Mouse (Mus musculus) brain, embryonic 14.5 days (tissue): ENCODE data around the gene Gm42791. TPM values are rescaled to one million over a fixed set of nuclear protein-coding genes. Genes with fewer than 3 reads are reported as not detected.

Source experiments
- DNase-seq: peaks from one replicate; pipeline ENCODE4 v3.0.0-alpha.2; 2011; ENCODE audit warnings: low read depth
- CTCF ChIP-seq: fragments of 200-500 bp; IDR thresholded peaks from 2 replicates; pipeline ENCODE4 v1.5.1; 2012; ENCODE audit warnings: inconsistent platforms, mild to moderate bottlenecking, moderate library complexity, borderline replicate concordance; ENCODE audit not compliant: insufficient read depth, insufficient read length; ENCODE audit errors: extremely low read depth
- POLR2A ChIP-seq: fragments of 200-500 bp; IDR thresholded peaks from 2 replicates; pipeline ENCODE4 v1.6.1; 2012; ENCODE audit warnings: mild to moderate bottlenecking, inconsistent platforms, borderline replicate concordance; ENCODE audit not compliant: poor library complexity, insufficient read depth, insufficient read length, severe bottlenecking; ENCODE audit errors: extremely low read depth
- polyA plus RNA-seq: library from polyadenylated mRNA; depleted of rRNA; stranded (reverse); fragments of >200 nt; gene quantifications from 2 replicates; pipeline ENCODE4 v1.2.3, GENCODE M21; 2012

Gm42791 gene
- polyA plus RNA-seq, 1 experiment = not detected

DNA sequence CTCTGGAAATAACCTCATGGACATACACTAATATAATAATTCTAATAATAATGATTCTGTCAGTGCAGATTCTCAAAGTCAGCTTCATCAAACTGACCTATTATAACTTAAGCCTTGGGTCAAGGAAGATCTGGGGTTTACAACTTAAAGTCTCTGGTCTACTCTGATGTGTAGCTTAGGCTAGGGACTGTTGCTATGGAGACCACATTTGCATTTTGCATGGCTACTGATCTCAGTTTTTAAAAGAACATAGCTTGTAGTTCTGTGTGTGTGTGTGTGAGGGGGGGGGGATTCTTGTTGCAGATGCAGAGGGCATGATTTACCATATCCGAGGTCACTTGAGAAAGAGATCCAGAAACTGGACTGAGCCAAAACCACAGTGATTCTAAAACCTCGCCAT lies 49.2 kb downstream of the Gm42791 start:
- TF ChIP-seq CTCF (no peak), POLR2A (no peak)
- DNase-seq = no peak

DNA sequence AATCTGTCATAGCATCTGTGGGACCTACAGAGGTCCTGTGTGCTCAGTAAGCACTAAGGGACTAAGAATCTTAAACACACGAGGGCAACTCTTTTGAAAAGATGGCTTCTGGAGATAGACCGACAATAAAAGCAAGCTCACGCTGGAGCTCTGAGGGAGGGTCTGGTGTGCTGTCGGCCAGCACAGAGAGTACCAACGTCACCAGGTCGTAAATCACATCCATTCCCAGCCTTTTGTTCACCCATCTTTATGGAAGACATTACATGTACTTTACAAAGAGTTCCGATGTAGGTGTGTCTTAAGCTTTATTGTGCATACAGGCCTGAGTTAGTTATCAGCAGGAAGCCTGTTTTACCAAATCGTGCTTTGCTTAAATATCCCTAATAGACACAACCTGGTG lies 50.9 kb downstream of the Gm42791 start:
- DNase-seq = no peak
- TF ChIP-seq CTCF = no peak
- no peak for TF ChIP-seq POLR2A

DNA sequence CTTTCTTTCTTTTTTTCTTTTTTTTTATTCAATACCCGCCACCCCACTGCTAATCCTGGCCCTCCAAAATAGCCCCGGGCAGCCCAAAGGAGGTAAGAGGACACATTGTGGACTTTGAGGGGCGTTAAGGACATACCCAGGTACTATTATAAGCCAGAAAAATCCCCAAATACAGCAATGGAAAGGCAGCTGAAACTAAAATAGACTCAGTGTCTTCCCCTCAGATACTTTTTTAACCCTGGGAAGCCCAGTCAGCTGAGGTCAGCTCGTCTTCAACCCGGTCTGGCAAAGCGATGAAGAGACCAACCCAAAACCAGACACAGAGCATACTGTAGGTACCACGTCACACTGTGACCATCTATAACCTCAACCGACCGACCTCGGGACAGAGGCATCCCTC lies 51.5 kb downstream of the Gm42791 start:
- TF ChIP-seq POLR2A (no peak), CTCF (no peak)
- DNase-seq = no peak

DNA sequence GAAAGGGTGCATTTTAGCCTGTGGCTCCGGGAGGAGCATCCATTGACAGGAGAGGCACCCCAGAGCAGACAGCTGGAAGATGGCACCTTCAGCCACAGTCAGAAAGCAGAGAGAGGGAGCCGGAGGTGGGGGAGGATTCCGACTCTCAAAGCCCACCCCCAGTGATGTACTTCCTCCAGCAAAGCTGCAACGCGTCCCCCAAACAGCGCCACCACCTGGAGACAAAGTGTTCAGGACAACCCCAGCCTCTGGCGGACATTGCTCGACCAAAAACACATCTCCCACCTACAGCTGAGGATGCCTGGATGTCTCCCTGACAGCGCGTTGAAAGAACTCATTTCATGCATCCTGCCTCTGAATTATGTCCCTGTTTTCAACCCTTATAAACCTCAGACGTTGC lies 52.0 kb downstream of the Gm42791 start:
- TF ChIP-seq CTCF = peak; percentile 16; the same call in 1 of the 2 replicates
- TF ChIP-seq POLR2A = no peak
- no peak for DNase-seq

DNA sequence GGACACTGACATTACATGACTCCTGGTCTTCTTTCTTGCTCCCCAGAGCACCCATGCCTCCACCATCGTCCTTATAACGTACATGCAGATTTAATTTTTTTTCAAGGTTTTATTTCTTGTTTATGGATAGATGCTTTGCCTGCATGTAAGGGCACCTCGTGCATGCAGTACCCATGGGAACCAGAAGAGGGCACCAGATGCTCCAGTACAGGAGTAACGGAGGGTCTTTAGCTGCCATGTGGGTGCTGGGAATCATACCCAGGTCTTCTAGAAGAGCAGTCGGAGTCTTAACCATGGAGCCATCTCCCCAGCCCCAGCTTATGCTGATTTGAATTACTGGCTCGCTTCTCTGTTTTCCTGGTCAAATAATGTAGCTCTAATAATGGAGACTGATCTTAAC lies 52.6 kb downstream of the Gm42791 start:
- TF ChIP-seq POLR2A (no peak), CTCF (peak; percentile 47; the same call in 1 of the 2 replicates)
- DNase-seq = no peak

DNA sequence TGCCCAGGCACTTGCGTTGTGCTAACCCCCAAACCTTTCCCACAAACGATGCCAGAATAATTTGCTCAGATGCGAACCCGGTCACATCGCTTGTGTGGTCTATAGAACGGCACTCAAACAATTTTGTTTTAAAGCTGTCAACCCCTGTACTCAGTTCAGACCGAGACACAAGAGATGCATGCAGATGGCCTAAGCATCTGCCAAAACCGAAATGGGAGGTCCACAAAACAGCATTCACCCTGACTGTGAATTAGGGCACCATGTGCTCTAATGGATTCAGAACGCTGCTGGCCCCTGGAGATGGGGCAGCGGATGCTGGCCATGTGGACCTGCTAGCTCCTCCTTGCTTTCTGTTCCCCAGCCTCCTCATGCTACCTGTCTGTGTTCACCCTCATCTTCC lies 53.1 kb downstream of the Gm42791 start:
- TF ChIP-seq CTCF (no peak), POLR2A (no peak)
- peak; percentile 52 for DNase-seq

DNA sequence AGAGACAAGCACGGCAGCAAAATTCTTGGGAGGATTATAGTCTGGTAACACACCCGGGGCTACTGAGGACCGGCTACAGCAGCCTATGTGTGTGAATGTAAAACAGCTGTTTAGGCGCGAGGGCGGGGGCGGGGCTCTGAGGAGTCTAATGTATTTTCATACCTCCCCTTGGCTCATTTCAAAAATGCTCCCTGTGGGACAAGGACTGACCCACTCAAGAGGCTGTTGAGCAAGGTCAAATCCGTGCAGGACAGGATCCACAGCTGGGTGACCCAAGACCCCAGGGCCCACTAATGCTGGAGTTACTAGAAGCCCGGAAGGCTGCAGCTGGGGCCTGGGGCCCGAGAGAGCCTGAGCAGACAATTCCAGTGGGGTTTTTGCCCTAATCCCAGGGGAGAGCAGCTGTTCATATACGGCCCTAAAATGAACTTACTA lies 55.0 kb downstream of the Gm42791 start:
- DNase-seq = no peak
- TF ChIP-seq CTCF (no peak), POLR2A (no peak)

DNA sequence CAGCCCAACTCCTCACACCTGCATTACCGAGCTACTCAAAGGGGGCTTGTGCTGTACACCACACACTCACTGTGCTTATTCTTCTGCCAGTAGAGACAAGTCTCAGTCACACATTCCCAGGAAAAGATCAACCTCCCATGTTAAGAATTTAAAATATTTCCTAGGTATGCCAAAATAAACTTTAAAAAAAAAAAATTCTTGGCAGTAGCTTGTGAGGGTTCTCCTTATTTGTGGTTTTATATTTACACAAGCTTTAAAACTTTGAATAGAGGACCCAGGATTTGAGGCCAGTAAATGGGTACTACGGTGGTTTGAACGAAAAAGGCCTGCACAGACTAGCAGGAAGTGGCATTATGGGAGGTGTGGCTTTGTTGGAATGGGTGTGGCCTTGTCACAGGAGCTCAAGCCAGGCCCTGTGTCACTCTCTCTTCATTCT lies 58.4 kb downstream of the Gm42791 start:
- no peak for TF ChIP-seq POLR2A
- TF ChIP-seq CTCF = no peak
- no peak for DNase-seq

DNA sequence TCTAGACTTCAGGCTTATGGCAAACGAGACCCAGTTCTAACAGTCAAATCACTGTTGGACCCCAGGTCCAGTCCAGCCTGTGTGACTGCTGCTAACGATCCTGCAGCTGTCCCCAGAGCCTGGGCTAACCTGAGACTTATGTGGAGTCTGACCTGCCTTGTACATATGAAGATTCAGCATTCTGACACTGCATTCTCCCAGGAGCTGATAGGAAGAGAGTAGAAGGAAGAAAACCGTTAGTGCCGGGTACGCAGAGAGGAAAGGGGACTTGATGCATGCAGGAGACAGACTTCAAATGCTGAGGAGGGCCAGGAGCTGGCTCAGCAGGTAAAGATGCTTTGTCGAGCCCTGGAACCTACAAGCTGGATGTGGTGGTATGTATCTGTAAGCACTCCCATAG lies 59.1 kb downstream of the Gm42791 start:
- no peak for DNase-seq
- TF ChIP-seq POLR2A (no peak), CTCF (no peak)

DNA sequence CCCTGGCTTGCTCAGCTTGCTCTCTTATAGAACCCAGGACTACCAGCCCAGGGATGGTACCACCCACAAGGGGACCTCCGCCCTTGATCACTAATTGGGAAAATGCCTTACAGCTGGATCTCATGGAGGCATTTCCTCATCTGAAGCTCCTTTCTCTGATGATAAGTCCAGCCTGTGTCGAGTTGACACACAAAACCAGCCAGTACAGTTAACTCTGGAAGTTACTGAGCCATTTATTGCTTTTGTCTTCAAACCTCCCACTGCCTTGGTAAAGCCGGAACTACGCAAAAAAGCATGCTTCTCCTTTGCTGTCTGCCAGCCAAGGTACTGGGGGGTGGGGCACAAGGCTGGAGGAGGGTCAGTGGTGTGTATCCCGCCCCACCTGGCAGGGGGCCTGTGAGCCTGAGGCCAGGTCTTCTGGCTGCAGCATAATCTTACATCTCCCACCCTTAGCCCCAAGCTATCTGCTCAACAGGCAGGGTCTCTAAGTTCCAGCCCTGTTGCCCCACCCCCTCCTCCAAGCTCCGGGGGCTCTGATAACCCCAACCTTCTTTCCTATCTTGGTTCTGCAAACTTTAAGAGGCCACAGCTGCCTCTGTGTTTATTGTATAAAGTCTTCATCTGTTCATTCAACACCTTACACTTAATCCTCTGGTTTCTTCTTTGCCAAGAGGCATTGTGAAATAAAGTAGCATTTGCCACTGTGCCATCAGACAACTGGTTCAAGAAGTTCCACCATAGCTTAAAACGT lies 59.7 kb downstream of the Gm42791 start:
- DNase-seq = no peak
- no peak for TF ChIP-seq CTCF
- no peak for TF ChIP-seq POLR2A

DNA sequence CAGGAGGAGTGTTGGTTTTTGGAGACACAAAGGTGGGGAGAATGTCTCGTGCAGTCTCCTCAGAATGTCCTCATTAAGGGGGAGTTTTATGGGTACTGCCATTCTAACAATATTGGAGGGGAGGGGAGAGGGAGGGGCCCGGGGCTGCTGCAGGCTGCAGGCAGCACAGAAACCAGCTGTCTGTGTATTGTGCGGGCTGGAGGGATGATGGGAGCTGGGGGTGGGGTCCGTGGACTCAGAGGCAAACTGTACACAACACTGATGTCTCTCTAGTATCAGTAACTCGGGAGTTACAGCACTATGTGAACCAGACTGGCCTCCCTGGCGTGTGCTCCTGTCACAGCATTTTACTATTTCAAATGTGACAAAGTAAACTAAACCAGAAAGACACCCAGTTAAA lies 60.5 kb downstream of the Gm42791 start:
- DNase-seq = no peak
- TF ChIP-seq CTCF (no peak), POLR2A (no peak)

DNA sequence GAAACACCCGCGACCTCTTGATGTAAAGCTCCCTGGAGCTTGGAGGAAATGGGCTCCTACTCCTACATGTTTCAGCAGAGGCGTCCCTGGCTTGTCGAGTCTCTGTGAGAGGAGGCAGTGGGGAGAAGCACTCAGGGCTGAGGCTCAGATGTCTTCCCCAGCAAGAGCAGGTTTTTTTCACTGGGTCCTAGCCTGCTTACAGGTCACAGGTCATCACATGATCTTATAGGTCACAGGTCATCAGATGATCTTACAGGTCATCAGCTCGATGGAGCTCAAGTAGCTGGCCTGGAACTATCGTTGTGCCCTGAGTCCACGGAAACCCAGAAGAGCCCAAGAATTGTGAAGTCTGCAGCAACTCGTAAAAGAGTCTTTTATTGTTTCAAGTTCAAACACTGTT lies 61.2 kb downstream of the Gm42791 start:
- TF ChIP-seq CTCF = no peak
- TF ChIP-seq POLR2A = no peak

More for the DNA sequence above, 61.2 kb downstream of the Gm42791 start:
- no peak for DNase-seq
